Mouse (Mus musculus): ENCODE results near the gene Klc3.

GRCm38 (mm10) chr7:19430402-19430801 lies 26.5 kb upstream of the Klc3 start:
- TF ChIP-seq POLR2A (IDR thresholded peaks at IDR 0.05; ENCODE audit: borderline replicate concordance, insufficient read depth, low read length) = no peak
- no peak for TF ChIP-seq CTCF (IDR thresholded peaks at IDR 0.05; ENCODE audit: borderline replicate concordance, insufficient read depth, low read depth, low read length)
